Comparison of ENCODE assay signal across 1 mouse cellular context in genomic region chr11:22928586-22929169, GRCm38 (mm10).
TF ChIP-seq lines count a peak whose summit lies in the region.

No protein-coding gene starts in this region.

TF ChIP-seq in CH12.LX, 34 proteins besides CTCF, POLR2A, EP300 and RAD21 (continued from another document):
- TF ChIP-seq IRF4 (IDR thresholded peaks at IDR 0.05; ENCODE audit: low read depth, low read length) (peak; percentile 54; the same call in 1 of the 2 replicates), MAX (IDR thresholded peaks at IDR 0.05; ENCODE audit: low read length) (0 out of 2 replicates have a peak, but pooled peaks have one; percentile 47), NRF1 (IDR thresholded peaks at IDR 0.05; ENCODE audit: low read depth, low read length) (no peak), POLR2AphosphoS2 (IDR thresholded peaks at IDR 0.05; ENCODE audit: low read depth, low read length) (no peak), ZMIZ1 (IDR thresholded peaks at IDR 0.05; ENCODE audit: low read depth, low read length) (no peak), ETS1 (conservative IDR thresholded peaks at IDR 0.05; ENCODE audit: low read depth, low read length) (peak; percentile 43; the same call in 1 of the 2 replicates), RCOR1 (conservative IDR thresholded peaks at IDR 0.05; ENCODE audit: low read depth, low read length) (no peak), CHD1 (IDR thresholded peaks at IDR 0.05; ENCODE audit: low read depth, low read length) (no peak), NELFE (IDR thresholded peaks at IDR 0.05; ENCODE audit: low read depth, low read length) (no peak), MXI1 (IDR thresholded peaks at IDR 0.05; ENCODE audit: low read depth, low read length) (peak; percentile 38; the same call in 1 of the 2 replicates), CHD2 (IDR thresholded peaks at IDR 0.05; ENCODE audit: low read length) (0 out of 2 replicates have a peak, but pooled peaks have one; percentile 5), HCFC1 (IDR thresholded peaks at IDR 0.05; ENCODE audit: low read depth, low read length) (no peak), JUN (IDR thresholded peaks at IDR 0.05; ENCODE audit: insufficient read depth, low read depth, low read length) (no peak), ZKSCAN1 (IDR thresholded peaks at IDR 0.05; ENCODE audit: borderline replicate concordance, low read depth, low read length) (no peak), UBTF (IDR thresholded peaks at IDR 0.05; ENCODE audit: low read depth, low read length) (0 out of 2 replicates have a peak, but pooled peaks have one; percentile 39), SMC3 (IDR thresholded peaks at IDR 0.05; ENCODE audit: low read depth, low read length) (no peak), JUND (conservative IDR thresholded peaks at IDR 0.05; ENCODE audit: low read depth, low read length) (peak; percentile 62; the same call in 1 of the 2 replicates), ZC3H11A (IDR thresholded peaks at IDR 0.05; ENCODE audit: low read depth, low read length) (no peak), ZNF384 (IDR thresholded peaks at IDR 0.05; ENCODE audit: low read depth, low read length) (no peak)
